Mouse (Mus musculus): Measurements from ENCODE around the gene Wdr41. TPM values are rescaled to one million over a fixed set of nuclear protein-coding genes. Genes with fewer than 3 reads are reported as not detected.

The Wdr41 gene
- polyA plus RNA-seq, 1 experiment, result 5.8 TPM

- Histone ChIP-seq H3K27me3 (ENCODE audit: control insufficient read depth, insufficient read depth, low read length) (no peaks in the 10 kb centered on the region), H3K4me3 (ENCODE audit: extremely low read depth, insufficient read depth, insufficient read length) (no peak overlapping the region), H3K36me3 (ENCODE audit: control insufficient read depth, insufficient read depth, low read length) (no peaks in the 10 kb centered on the region), H3K27ac (ENCODE audit: insufficient read depth, low read length) (no peak overlapping the region), H3K4me1 (ENCODE audit: control insufficient read depth, insufficient read depth, insufficient read length) (no peaks in the 10 kb centered on the region)
- WGBS, result 58% methylated on average over 9 of the region's 9 CpGs
- DNase-seq (ENCODE audit: low read depth in 1 of 2, low spot score in 2 of 2), result no peak
- TF ChIP-seq POLR2A (IDR thresholded peaks at IDR 0.05; ENCODE audit: low read depth, low read length), result no peak
- no peak for TF ChIP-seq CTCF (IDR thresholded peaks at IDR 0.05; ENCODE audit: extremely low read depth, insufficient read depth, insufficient read length, insufficient replicate concordance)
These were observed 6.1 kb upstream of the Wdr41 start for GRCm38 (mm10) chr13:94969992-94970553.

- Histone ChIP-seq H3K36me3 (ENCODE audit: control insufficient read depth, insufficient read depth, low read length) (peaks cover 2% of the 10 kb centered on the region; the same call in 1 of the 2 replicates), H3K4me3 (ENCODE audit: extremely low read depth, insufficient read depth, insufficient read length) (peak overlapping the region; percentile 91), H3K4me1 (ENCODE audit: control insufficient read depth, insufficient read depth, insufficient read length) (no peaks in the 10 kb centered on the region), H3K27me3 (ENCODE audit: control insufficient read depth, insufficient read depth, low read length) (no peaks in the 10 kb centered on the region), H3K27ac (ENCODE audit: insufficient read depth, low read length) (no peak overlapping the region)
- TF ChIP-seq POLR2A (IDR thresholded peaks at IDR 0.05; ENCODE audit: low read depth, low read length) (no peak), CTCF (IDR thresholded peaks at IDR 0.05; ENCODE audit: extremely low read depth, insufficient read depth, insufficient read length, insufficient replicate concordance) (no peak)
- DNase-seq (ENCODE audit: low read depth in 1 of 2, low spot score in 2 of 2), result no peak
- WGBS, result 30% methylated on average over 9 of the region's 9 CpGs
These were observed 321 bp upstream of the Wdr41 start for GRCm38 (mm10) chr13:94975828-94976218.

GRCm38 (mm10) chr13:94979081-94979480 is 2.9 kb downstream of the Wdr41 start:
- H3K27me3 ChIP-seq (ENCODE audit: control insufficient read depth, insufficient read depth, low read length), result no peaks in the 10 kb centered on the region
- no peaks in the 10 kb centered on the region for H3K4me1 ChIP-seq (ENCODE audit: control insufficient read depth, insufficient read depth, insufficient read length)
- H3K27ac ChIP-seq (ENCODE audit: insufficient read depth, low read length), result no peak overlapping the region
- H3K36me3 ChIP-seq (ENCODE audit: control insufficient read depth, insufficient read depth, low read length), result peaks cover 6% of the 10 kb centered on the region; the same call in 1 of the 2 replicates
- WGBS, result 57% methylated on average over 7 of the region's 7 CpGs
- H3K4me3 ChIP-seq (ENCODE audit: extremely low read depth, insufficient read depth, insufficient read length), result no peak overlapping the region
- TF ChIP-seq CTCF (IDR thresholded peaks at IDR 0.05; ENCODE audit: extremely low read depth, insufficient read depth, insufficient read length, insufficient replicate concordance), result no peak
- no peak for TF ChIP-seq POLR2A (IDR thresholded peaks at IDR 0.05; ENCODE audit: low read depth, low read length)
- no peak for DNase-seq (ENCODE audit: low read depth in 1 of 2, low spot score in 2 of 2)

- H3K4me3 ChIP-seq (ENCODE audit: extremely low read depth, insufficient read depth, insufficient read length), result no peak overlapping the region
- H3K27ac ChIP-seq (ENCODE audit: insufficient read depth, low read length), result no peak overlapping the region
- no peaks in the 10 kb centered on the region; the same call in 1 of the 2 replicates for H3K36me3 ChIP-seq (ENCODE audit: control insufficient read depth, insufficient read depth, low read length)
- 90% methylated on average over 5 of the region's 5 CpGs for WGBS
- DNase-seq (ENCODE audit: low read depth in 1 of 2, low spot score in 2 of 2), result no peak
- no peaks in the 10 kb centered on the region for H3K27me3 ChIP-seq (ENCODE audit: control insufficient read depth, insufficient read depth, low read length)
- TF ChIP-seq POLR2A (IDR thresholded peaks at IDR 0.05; ENCODE audit: low read depth, low read length) (no peak), CTCF (IDR thresholded peaks at IDR 0.05; ENCODE audit: extremely low read depth, insufficient read depth, insufficient read length, insufficient replicate concordance) (no peak)
- no peaks in the 10 kb centered on the region for H3K4me1 ChIP-seq (ENCODE audit: control insufficient read depth, insufficient read depth, insufficient read length)
These were observed 14.4 kb downstream of the Wdr41 start for GRCm38 (mm10) chr13:94990516-94990915.

GRCm38 (mm10) chr13:95007281-95007680 is 31.1 kb downstream of the Wdr41 start:
- no peak overlapping the region for H3K27ac ChIP-seq (ENCODE audit: insufficient read depth, low read length)
- TF ChIP-seq CTCF (IDR thresholded peaks at IDR 0.05; ENCODE audit: extremely low read depth, insufficient read depth, insufficient read length, insufficient replicate concordance) (no peak), POLR2A (IDR thresholded peaks at IDR 0.05; ENCODE audit: low read depth, low read length) (no peak)
- no peak overlapping the region for H3K4me3 ChIP-seq (ENCODE audit: extremely low read depth, insufficient read depth, insufficient read length)
- H3K36me3 ChIP-seq (ENCODE audit: control insufficient read depth, insufficient read depth, low read length), result peaks cover 4% of the 10 kb centered on the region; the same call in 1 of the 2 replicates
- 34% methylated on average over 8 of the region's 8 CpGs for WGBS
- H3K27me3 ChIP-seq (ENCODE audit: control insufficient read depth, insufficient read depth, low read length), result no peaks in the 10 kb centered on the region
- H3K4me1 ChIP-seq (ENCODE audit: control insufficient read depth, insufficient read depth, insufficient read length), result no peaks in the 10 kb centered on the region; the same call in 1 of the 2 replicates
- no peak for DNase-seq (ENCODE audit: low read depth in 1 of 2, low spot score in 2 of 2)

- TF ChIP-seq POLR2A (IDR thresholded peaks at IDR 0.05; ENCODE audit: low read depth, low read length) (no peak), CTCF (IDR thresholded peaks at IDR 0.05; ENCODE audit: extremely low read depth, insufficient read depth, insufficient read length, insufficient replicate concordance) (no peak)
- 86% methylated on average over 7 of the region's 7 CpGs for WGBS
- Histone ChIP-seq H3K4me1 (ENCODE audit: control insufficient read depth, insufficient read depth, insufficient read length) (no peaks in the 10 kb centered on the region; the same call in 1 of the 2 replicates), H3K4me3 (ENCODE audit: extremely low read depth, insufficient read depth, insufficient read length) (no peak overlapping the region), H3K27ac (ENCODE audit: insufficient read depth, low read length) (no peak overlapping the region), H3K36me3 (ENCODE audit: control insufficient read depth, insufficient read depth, low read length) (0 out of 2 replicates have a peak, but pooled peaks cover 1% of the 10 kb centered on the region), H3K27me3 (ENCODE audit: control insufficient read depth, insufficient read depth, low read length) (no peaks in the 10 kb centered on the region)
- DNase-seq (ENCODE audit: low read depth in 1 of 2, low spot score in 2 of 2), result no peak
These were observed 33.1 kb downstream of the Wdr41 start for GRCm38 (mm10) chr13:95009261-95009660.

GRCm38 (mm10) chr13:95011546-95012257 is 35.6 kb downstream of the Wdr41 start:
- no peak overlapping the region for H3K27ac ChIP-seq (ENCODE audit: insufficient read depth, low read length)
- 93% methylated on average over 7 of the region's 7 CpGs for WGBS
- no peak for DNase-seq (ENCODE audit: low read depth in 1 of 2, low spot score in 2 of 2)
- H3K36me3 ChIP-seq (ENCODE audit: control insufficient read depth, insufficient read depth, low read length), result peaks cover 2% of the 10 kb centered on the region; the same call in 1 of the 2 replicates
- no peaks in the 10 kb centered on the region for H3K27me3 ChIP-seq (ENCODE audit: control insufficient read depth, insufficient read depth, low read length)
- no peaks in the 10 kb centered on the region; the same call in 1 of the 2 replicates for H3K4me1 ChIP-seq (ENCODE audit: control insufficient read depth, insufficient read depth, insufficient read length)
- H3K4me3 ChIP-seq (ENCODE audit: extremely low read depth, insufficient read depth, insufficient read length), result no peak overlapping the region
- TF ChIP-seq CTCF (IDR thresholded peaks at IDR 0.05; ENCODE audit: extremely low read depth, insufficient read depth, insufficient read length, insufficient replicate concordance), result no peak
- no peak for TF ChIP-seq POLR2A (IDR thresholded peaks at IDR 0.05; ENCODE audit: low read depth, low read length)
